Mouse (Mus musculus) embryonic facial prominence, embryonic 10.5 days (tissue): ENCODE data around the gene Dynlt1b. TPM values are rescaled to one million over a fixed set of nuclear protein-coding genes. Genes with fewer than 3 reads are reported as not detected.
"Not testable (repeated sequence)": the region's sequence is repeated elsewhere in the genome, so short reads cannot be mapped to it uniquely, and the experiment has no call there.

Experiments used
- DNase-seq: peaks from one replicate; pipeline ENCODE4 v3.0.0-alpha.2; 2017; ENCODE audit warnings: low spot score
- H3K27ac ChIP-seq: fragments of 300-500 bp; sonication (generic); replicated peaks from 2 replicates; pipeline ENCODE4 v1.5.1; 2016; ENCODE audit warnings: mild to moderate bottlenecking
- H3K27me3 ChIP-seq: fragments of 300-500 bp; sonication (generic); replicated peaks from 2 replicates; pipeline ENCODE4 v1.6.1; 2016; ENCODE audit warnings: low read depth, mild to moderate bottlenecking; ENCODE audit not compliant: poor library complexity, severe bottlenecking
- H3K36me3 ChIP-seq: fragments of 300-500 bp; sonication (generic); replicated peaks from 2 replicates; pipeline ENCODE4 v1.6.1; 2016; ENCODE audit warnings: mild to moderate bottlenecking, moderate library complexity
- H3K4me1 ChIP-seq: fragments of 300-500 bp; sonication (generic); 2 replicates; pipeline ENCODE4 v1.6.1; 2016
- H3K4me3 ChIP-seq: fragments of 300-500 bp; sonication (generic); 2 replicates; pipeline ENCODE4 v1.5.1; 2016; ENCODE audit warnings: mild to moderate bottlenecking, moderate library complexity
- H3K9me3 ChIP-seq: fragments of 300-500 bp; sonication (generic); 2 replicates; pipeline ENCODE4 v1.6.1; 2016; ENCODE audit warnings: mild to moderate bottlenecking
- WGBS: fragments of 180-500 bp; shearing (Covaris S2); methylation state at CpG from one replicate; pipeline ENCODE4 v1.1.7; 2016; 5-methylcytosine and 5-hydroxymethylcytosine counted together
- polyA plus RNA-seq: library from polyadenylated mRNA; unstranded; fragments of >200 nt; fragmentation: Nextera tagmentation; extraction: Ambion mirVana; gene quantifications from 2 replicates; pipeline ENCODE4 v1.2.1, GENCODE M21; 2016

The Dynlt1b gene
- polyA plus RNA-seq, 1 experiment from 2014 or later = 495 TPM

DNA sequence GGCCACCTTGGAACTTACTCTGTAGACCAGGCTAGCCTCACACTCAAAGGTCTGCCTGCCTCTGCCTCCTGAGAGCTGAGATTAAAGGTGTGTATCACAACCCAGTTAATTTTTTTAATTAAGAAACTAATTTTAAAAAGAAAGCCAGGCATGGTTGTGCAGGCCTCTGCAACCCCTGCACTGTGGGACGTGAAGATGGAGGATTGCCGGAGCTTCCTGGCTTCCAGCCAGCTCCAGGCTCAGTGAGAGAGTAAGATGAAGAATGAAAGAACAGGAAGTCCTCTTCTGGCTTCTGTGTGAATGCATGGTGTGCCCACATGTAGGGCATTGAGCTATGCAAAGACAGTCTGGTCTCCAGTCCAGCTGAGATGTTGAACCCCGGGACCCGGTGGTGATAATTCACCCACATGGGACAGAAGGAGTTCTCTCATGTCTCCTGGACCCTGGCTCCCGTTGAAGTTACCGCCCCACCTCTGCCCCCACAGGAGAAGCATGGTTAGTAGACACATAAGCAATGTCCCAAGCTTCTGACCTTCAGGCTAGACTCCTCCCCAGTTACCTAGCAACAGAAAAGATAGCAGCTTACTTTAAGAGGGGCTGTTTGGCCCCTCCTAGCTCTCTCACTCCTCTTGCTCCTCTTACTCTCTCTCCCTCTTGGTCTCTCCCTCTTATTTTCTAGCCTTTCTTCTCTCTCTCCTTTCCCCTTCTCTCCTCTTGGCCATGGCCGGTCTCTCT, 51.1 kb downstream of the Dynlt1b start:
- not testable (repeated sequence) for H3K9me3 ChIP-seq, H3K27me3 ChIP-seq, DNase-seq, H3K4me3 ChIP-seq, H3K27ac ChIP-seq, H3K36me3 ChIP-seq
- 82% methylated on average over 5 of the region's 7 CpGs for WGBS
- peaks cover 10% of the 10 kb centered on the region for H3K4me1 ChIP-seq

DNA sequence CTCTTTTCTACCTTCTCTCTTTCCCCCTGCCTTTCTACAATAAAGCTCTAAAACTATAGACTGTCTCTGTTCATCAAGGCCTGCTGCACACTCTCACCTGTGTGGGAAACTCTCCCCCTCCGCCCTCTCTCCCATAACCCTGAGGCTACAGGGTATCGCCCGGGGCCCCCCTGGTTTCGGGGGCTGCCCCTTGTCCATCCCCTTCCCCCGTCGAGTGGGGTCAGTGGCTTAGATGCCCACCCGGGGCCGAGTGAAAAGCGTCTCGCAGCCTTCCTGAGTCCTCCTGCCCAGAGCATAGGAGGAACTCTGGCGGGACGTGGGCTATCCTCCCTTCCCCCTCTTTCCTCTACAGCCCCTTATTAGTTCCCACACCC, 51.7 kb downstream of the Dynlt1b start:
- H3K27ac ChIP-seq, H3K4me1 ChIP-seq, DNase-seq, H3K4me3 ChIP-seq, H3K36me3 ChIP-seq, H3K9me3 ChIP-seq, H3K27me3 ChIP-seq: not testable (repeated sequence)
- WGBS = 88% methylated on average over 12 of the region's 12 CpGs

DNA sequence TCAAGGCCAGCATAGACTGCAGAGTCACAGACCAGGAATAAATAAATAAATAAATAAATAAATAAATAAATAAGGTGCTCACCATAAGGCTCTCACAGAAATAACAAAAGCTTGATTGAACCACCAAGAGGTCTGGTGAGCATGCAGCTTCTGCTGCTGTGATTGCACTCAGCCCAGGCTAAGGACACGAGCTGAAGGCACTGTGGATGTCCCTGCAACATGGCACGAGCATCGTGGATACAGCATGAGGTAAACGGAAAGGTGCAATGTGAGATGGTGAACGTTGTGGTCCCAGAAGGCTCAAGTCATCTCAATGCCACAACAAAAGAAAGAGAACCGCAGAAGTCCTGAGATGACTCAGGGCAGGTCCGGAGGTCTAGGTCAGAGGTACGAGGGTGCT, 52.3 kb downstream of the Dynlt1b start:
- not testable (repeated sequence) for H3K4me1 ChIP-seq, H3K27me3 ChIP-seq, DNase-seq, H3K27ac ChIP-seq, H3K9me3 ChIP-seq, H3K36me3 ChIP-seq, H3K4me3 ChIP-seq
- 86% methylated on average over 8 of the region's 8 CpGs for WGBS

Other genes starting within 250 kb of the Dynlt1b start
- gene Tmem181a, start 173.3 kb upstream of the Dynlt1b start, polyA plus RNA-seq = 23.0 and 23.9 TPM in 2 replicates
- 23.0 and 23.3 TPM in 2 replicates for gene Dynlt1a, start 112.6 kb upstream of the Dynlt1b start, polyA plus RNA-seq
- gene Dynlt1c, start 171.6 kb downstream of the Dynlt1b start, polyA plus RNA-seq = 40.3 and 43.0 TPM in 2 replicates
- gene Dynlt1f, start 225.8 kb downstream of the Dynlt1b start, polyA plus RNA-seq = 307 and 328 TPM in 2 replicates
- 0.10 TPM in 1 of 2 replicates, not detected in the other for gene Sytl3, start 229.0 kb downstream of the Dynlt1b start, polyA plus RNA-seq